Mouse (Mus musculus) limb, embryonic 14.5 days (tissue): ENCODE measurements around the gene Atp5g2. TPM values are rescaled to one million over a fixed set of nuclear protein-coding genes. Genes with fewer than 3 reads are reported as not detected.

Experiments
- ATAC-seq: fragments of 200-750 bp; cut with Nextera tagmentation; 2 replicates; pipeline ENCODE4 v1.8.0; 2017; ENCODE audit warnings: low read depth, moderate number of reproducible peaks, moderate TSS enrichment; ENCODE audit not compliant: low FRiP score
- DNase-seq: peaks from one replicate; pipeline ENCODE4 v3.0.0-alpha.2; 2015; ENCODE audit warnings: low spot score
- H3K27ac ChIP-seq: fragments of 300-500 bp; sonication (generic); replicated peaks from 2 replicates; pipeline ENCODE4 v1.5.1; 2014; ENCODE audit warnings: low read depth, mild to moderate bottlenecking, low read length, moderate library complexity, mixed read lengths
- H3K27me3 ChIP-seq: fragments of 300-500 bp; sonication (generic); 2 replicates; pipeline ENCODE4 v1.6.1; 2014; ENCODE audit warnings: low read length, mixed read lengths; ENCODE audit not compliant: control insufficient read depth, insufficient read depth
- H3K36me3 ChIP-seq: fragments of 300-500 bp; sonication (generic); 2 replicates; pipeline ENCODE4 v1.6.1; 2014; ENCODE audit warnings: mild to moderate bottlenecking, low read length, moderate library complexity, mixed read lengths; ENCODE audit not compliant: control insufficient read depth, insufficient read depth
- H3K4me1 ChIP-seq: fragments of 300-500 bp; sonication (generic); 2 replicates; pipeline ENCODE4 v1.6.1; 2014; ENCODE audit warnings: antibody characterized with exemption, low read length, mixed read lengths; ENCODE audit not compliant: control insufficient read depth, insufficient read depth
- H3K4me2 ChIP-seq: fragments of 300-500 bp; sonication (generic); replicated peaks from 2 replicates; pipeline ENCODE4 v1.6.1; 2014; ENCODE audit warnings: low read depth, mild to moderate bottlenecking, low read length, moderate library complexity; ENCODE audit not compliant: severe bottlenecking
- H3K4me3 ChIP-seq: fragments of 300-500 bp; sonication (generic); replicated peaks from 2 replicates; pipeline ENCODE4 v1.5.1; 2014; ENCODE audit warnings: low read length
- H3K9ac ChIP-seq: fragments of 300-500 bp; sonication (generic); 2 replicates; pipeline ENCODE4 v1.6.1; 2014; ENCODE audit warnings: mild to moderate bottlenecking, low read depth, low read length, moderate library complexity; ENCODE audit not compliant: severe bottlenecking
- H3K9me3 ChIP-seq: fragments of 300-500 bp; sonication (generic); 2 replicates; pipeline ENCODE4 v1.6.1; 2016; ENCODE audit warnings: low read length; ENCODE audit not compliant: control insufficient read depth
- POLR2A ChIP-seq: fragments of 200-500 bp; IDR thresholded peaks from 2 replicates; pipeline ENCODE4 v1.8.0; 2012; ENCODE audit warnings: inconsistent platforms, mild to moderate bottlenecking, moderate library complexity, borderline replicate concordance; ENCODE audit not compliant: insufficient read depth, insufficient read length; ENCODE audit errors: extremely low read depth
- WGBS: fragments of 180-500 bp; shearing (Covaris S2); extraction: QIAGEN DNeasy Blood & Tissue Kit; methylation state at CpG from one replicate; pipeline ENCODE4 v1.1.7; 2014; 5-methylcytosine and 5-hydroxymethylcytosine counted together
- polyA plus RNA-seq, 2 experiments: library from polyadenylated mRNA; depleted of rRNA in 1 of 2; stranded (reverse) in 1 of 2; unstranded in 1 of 2; fragments of >200 nt; fragmentation: Nextera tagmentation in 1 of 2; extraction: Ambion mirVana in 1 of 2; gene quantifications; 2 replicates each; pipeline versions ENCODE4 v1.2.1 to v1.2.3; 2012 to 2014

Gene Atp5g2
- polyA plus RNA-seq, 2 experiments = 78.4 to 699 TPM

DNA sequence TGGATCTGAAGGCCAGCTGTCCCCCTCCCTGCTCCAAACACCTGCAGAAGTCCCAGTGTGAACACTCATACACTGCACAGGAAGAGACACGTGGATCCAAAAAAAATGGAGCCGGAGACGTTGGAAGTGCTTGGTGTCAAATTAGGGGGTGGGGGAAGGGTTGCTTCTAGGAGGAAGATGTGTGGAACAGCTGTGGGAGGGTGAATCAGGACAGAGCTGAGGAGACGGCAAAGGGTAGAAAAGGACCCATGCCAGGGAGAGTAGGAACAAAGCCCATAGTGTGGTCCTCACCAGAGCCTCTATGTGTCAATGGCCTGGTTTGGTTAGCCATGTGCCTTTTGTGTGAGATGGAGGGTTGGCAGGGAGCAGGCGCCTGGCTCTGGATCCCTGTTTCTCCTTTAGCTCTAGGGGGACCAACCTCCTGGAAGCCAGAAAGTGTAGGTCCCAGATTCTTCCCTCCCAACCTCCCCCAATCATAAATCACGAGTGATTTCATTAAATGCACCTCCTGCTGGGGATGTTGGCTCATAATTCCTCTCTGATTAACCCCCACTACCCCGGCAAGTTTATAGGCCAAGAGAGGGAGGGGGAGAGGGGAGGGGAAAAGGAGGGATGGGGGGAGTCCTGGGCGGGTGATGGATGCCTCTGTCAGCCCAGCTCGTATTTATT is 33.2 kb upstream of the Atp5g2 start:
- H3K9me3 ChIP-seq = no peaks in the 10 kb centered on the region
- TF ChIP-seq POLR2A = no peak
- 0 out of 2 replicates have a peak overlapping the region, but pooled peaks have one; percentile 19 for H3K27ac ChIP-seq
- DNase-seq = peak; percentile 54
- H3K36me3 ChIP-seq = peaks cover 38% of the 10 kb centered on the region
- no peaks in the 10 kb centered on the region for H3K27me3 ChIP-seq
- H3K4me3 ChIP-seq = no peak overlapping the region
- peaks cover 8% of the 10 kb centered on the region for H3K4me1 ChIP-seq
- 0 out of 2 replicates have a peak overlapping the region, but pooled peaks have one; percentile 10 for H3K4me2 ChIP-seq
- 10% methylated on average over 9 of the region's 9 CpGs for WGBS
- ATAC-seq = peak; percentile 70
- H3K9ac ChIP-seq = 0 out of 2 replicates have a peak overlapping the region, but pooled peaks have one; percentile 25

DNA sequence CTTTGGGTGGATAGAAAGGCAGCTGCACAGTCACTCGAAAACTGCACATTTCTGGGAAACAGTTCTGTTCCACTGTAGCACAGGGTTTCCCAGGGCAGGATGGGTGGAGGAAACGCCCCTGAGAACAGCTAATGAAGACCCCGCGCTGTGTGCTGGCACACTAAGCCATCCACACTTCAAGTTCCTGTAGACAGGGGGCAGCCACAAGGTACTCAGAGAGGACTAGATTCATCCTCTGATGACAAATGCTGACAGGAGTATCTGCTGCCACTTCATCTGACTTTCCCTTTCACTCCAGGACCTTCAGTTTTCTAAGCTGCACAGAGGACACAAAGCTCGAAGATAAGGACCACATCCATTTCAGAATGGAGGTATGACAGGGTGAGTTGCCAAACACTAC is 32.7 kb upstream of the Atp5g2 start:
- no peak for TF ChIP-seq POLR2A
- WGBS = 52% methylated on average over 5 of the region's 5 CpGs
- no peak for DNase-seq
- Histone ChIP-seq H3K9ac (no peak overlapping the region), H3K27ac (no peak overlapping the region), H3K4me1 (peaks cover 8% of the 10 kb centered on the region), H3K9me3 (no peaks in the 10 kb centered on the region), H3K4me3 (no peak overlapping the region), H3K27me3 (no peaks in the 10 kb centered on the region), H3K4me2 (0 out of 2 replicates have a peak overlapping the region, but pooled peaks have one; percentile 10), H3K36me3 (peaks cover 33% of the 10 kb centered on the region)
- peak; percentile 36; the same call in 1 of the 2 replicates for ATAC-seq

DNA sequence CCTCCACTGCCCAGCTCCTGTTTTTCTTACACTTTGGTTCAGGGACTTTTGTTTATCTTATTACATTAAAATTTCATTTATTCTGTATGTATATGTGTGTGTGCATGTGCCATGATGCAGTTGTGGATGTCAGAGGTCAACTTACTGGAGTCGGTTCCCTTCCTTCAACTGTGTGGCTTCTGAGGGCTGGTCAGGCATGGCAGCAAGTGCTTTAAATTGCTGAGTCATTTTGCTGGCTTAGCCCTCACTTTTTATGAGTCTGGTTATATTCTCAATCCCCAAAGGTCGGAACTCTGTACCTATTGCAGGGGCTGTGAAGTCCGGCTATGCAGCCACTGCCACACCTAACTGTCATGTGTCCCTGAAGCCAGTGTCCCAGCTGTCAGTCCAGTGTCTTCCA is 30.8 kb upstream of the Atp5g2 start:
- Histone ChIP-seq H3K9ac (no peak overlapping the region), H3K36me3 (peaks cover 14% of the 10 kb centered on the region; the same call in 1 of the 2 replicates), H3K4me3 (no peak overlapping the region), H3K9me3 (no peaks in the 10 kb centered on the region), H3K27ac (no peak overlapping the region), H3K27me3 (0 out of 2 replicates have a peak, but pooled peaks cover under 1% of the 10 kb centered on the region), H3K4me2 (no peak overlapping the region), H3K4me1 (peaks cover 8% of the 10 kb centered on the region)
- WGBS = 64% methylated on average over 3 of the region's 3 CpGs
- DNase-seq (no peak), ATAC-seq (no peak)
- no peak for TF ChIP-seq POLR2A

DNA sequence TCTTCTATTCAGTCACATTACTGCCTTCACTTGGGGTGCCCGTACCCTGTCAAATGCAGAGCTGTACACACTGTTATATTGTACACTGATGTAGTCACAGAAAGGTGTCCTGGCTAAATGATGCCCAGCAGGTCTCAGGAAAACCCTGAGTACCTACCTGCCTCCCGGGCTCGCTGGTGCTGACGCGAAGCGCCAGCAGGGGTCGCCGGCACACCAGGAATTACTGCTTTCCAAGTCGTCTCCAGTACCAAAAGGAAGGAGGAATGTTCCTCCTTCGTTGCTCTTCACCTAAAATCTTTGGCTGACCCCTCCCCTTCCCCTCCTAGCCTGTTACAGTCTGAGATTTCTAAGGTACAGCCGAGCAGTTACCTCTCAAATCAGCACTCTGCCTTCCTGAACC is 26.0 kb upstream of the Atp5g2 start:
- 2% methylated on average over 11 of the region's 11 CpGs for WGBS
- ATAC-seq = peak; percentile 62; the same call in 1 of the 2 replicates
- no peak for TF ChIP-seq POLR2A
- H3K4me1 ChIP-seq = peaks cover 4% of the 10 kb centered on the region; the same call in 1 of the 2 replicates
- no peak overlapping the region for H3K9ac ChIP-seq
- no peaks in the 10 kb centered on the region for H3K36me3 ChIP-seq
- H3K4me2 ChIP-seq = no peak overlapping the region
- no peak overlapping the region for H3K27ac ChIP-seq
- H3K27me3 ChIP-seq = peaks cover 47% of the 10 kb centered on the region
- no peak overlapping the region for H3K4me3 ChIP-seq
- H3K9me3 ChIP-seq = no peaks in the 10 kb centered on the region
- DNase-seq = peak; percentile 67

DNA sequence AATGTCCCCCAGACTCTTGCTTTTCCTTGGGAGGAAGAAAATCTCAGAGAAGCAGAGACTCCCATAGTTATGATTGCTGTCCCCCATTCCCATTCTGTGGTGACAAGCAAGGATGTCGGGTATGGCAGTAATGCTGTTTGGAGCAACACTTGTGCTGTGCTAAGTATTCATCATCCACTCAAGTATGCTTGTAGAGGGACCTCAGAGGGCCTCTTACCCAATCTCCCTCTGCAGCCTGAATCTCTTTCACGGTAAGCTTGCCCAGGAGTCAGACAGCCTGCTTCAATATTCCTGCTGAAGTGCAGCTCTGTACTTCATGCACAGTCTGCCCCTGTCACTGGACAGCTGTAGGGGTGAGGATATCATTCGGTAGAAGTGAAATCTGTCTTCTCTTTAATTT is 24.7 kb upstream of the Atp5g2 start:
- 46% methylated on average over 3 of the region's 3 CpGs for WGBS
- H3K27ac ChIP-seq = no peak overlapping the region
- H3K4me3 ChIP-seq = no peak overlapping the region
- no peak for DNase-seq
- no peak for TF ChIP-seq POLR2A
- H3K36me3 ChIP-seq = no peaks in the 10 kb centered on the region
- H3K4me1 ChIP-seq = peaks cover 7% of the 10 kb centered on the region; the same call in 1 of the 2 replicates
- peaks cover 55% of the 10 kb centered on the region for H3K27me3 ChIP-seq
- no peak overlapping the region for H3K4me2 ChIP-seq
- H3K9me3 ChIP-seq = no peaks in the 10 kb centered on the region
- H3K9ac ChIP-seq = no peak overlapping the region
- ATAC-seq = no peak

DNA sequence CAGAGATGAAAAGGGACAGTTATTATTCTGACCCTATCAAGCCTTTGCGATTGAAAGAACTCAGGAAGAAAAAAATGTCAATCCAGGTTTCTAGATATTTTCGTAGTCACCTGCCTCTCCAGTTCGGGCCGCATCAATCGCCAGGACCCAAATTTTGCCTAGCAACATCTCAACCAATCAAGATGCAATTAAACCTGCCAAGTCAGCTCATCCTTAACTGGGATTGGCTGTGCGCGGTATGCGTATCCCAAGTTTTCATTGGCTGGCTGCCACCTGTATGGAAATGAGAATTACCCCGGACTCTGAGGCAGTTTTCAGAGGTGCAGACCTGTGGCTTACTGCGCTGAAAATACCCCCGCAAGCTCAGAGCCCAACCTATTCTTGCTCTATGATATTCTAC is 21.4 kb upstream of the Atp5g2 start:
- peak overlapping the region; percentile 46 for H3K4me3 ChIP-seq
- no peaks in the 10 kb centered on the region for H3K36me3 ChIP-seq
- peak overlapping the region; percentile 84 for H3K4me2 ChIP-seq
- H3K9ac ChIP-seq = no peak overlapping the region
- ATAC-seq (peak; percentile 62), DNase-seq (peak; percentile 85)
- H3K9me3 ChIP-seq = no peaks in the 10 kb centered on the region
- peaks cover 7% of the 10 kb centered on the region; the same call in 1 of the 2 replicates for H3K4me1 ChIP-seq
- WGBS = 0% methylated on average over 11 of the region's 11 CpGs
- no peak for TF ChIP-seq POLR2A
- peaks cover 58% of the 10 kb centered on the region for H3K27me3 ChIP-seq
- H3K27ac ChIP-seq = no peak overlapping the region
